Mouse (Mus musculus) lung, embryonic 16.5 days (tissue): Measurements from ENCODE around the gene Slc43a2. TPM values are rescaled to one million over a fixed set of nuclear protein-coding genes. Genes with fewer than 3 reads are reported as not detected.

ENCODE experiments used
- ATAC-seq: fragments of 200-750 bp; cut with Nextera tagmentation; 2 replicates; pipeline ENCODE4 v1.8.0; 2017; ENCODE audit warnings: low read depth, mild to moderate bottlenecking, moderate library complexity
- H3K27ac ChIP-seq: fragments of 300-500 bp; sonication (generic); 2 replicates; pipeline ENCODE4 v1.5.1; 2014; ENCODE audit warnings: mild to moderate bottlenecking, control low read depth, low read length
- H3K27me3 ChIP-seq: fragments of 300-500 bp; sonication (generic); 2 replicates; pipeline ENCODE4 v1.6.1; 2014; ENCODE audit warnings: low read depth, low read length, mixed read lengths; ENCODE audit not compliant: control insufficient read depth, insufficient read depth
- H3K36me3 ChIP-seq: fragments of 300-500 bp; sonication (generic); 2 replicates; pipeline ENCODE4 v1.6.1; 2014; ENCODE audit warnings: low read length; ENCODE audit not compliant: control insufficient read depth, insufficient read depth
- H3K4me1 ChIP-seq: fragments of 300-500 bp; sonication (generic); replicated peaks from 2 replicates; pipeline ENCODE4 v1.6.1; 2014; ENCODE audit warnings: low read length, mixed read lengths; ENCODE audit not compliant: control insufficient read depth, insufficient read depth
- H3K4me2 ChIP-seq: fragments of 300-500 bp; sonication (generic); 2 replicates; pipeline ENCODE4 v1.6.1; 2014; ENCODE audit warnings: low read depth, low read length, control low read depth
- H3K4me3 ChIP-seq: fragments of 300-500 bp; sonication (generic); 2 replicates; pipeline ENCODE4 v1.5.1; 2014; ENCODE audit warnings: mild to moderate bottlenecking, low read length, control low read depth
- H3K9ac ChIP-seq: fragments of 300-500 bp; sonication (generic); 2 replicates; pipeline ENCODE4 v1.6.1; 2014; ENCODE audit warnings: low read length, control low read depth
- H3K9me3 ChIP-seq: fragments of 300-500 bp; sonication (generic); 2 replicates; pipeline ENCODE4 v1.6.1; 2016; ENCODE audit warnings: low read length; ENCODE audit not compliant: control insufficient read depth
- WGBS: fragments of 180-500 bp; shearing (Covaris S2); extraction: QIAGEN DNeasy Blood & Tissue Kit; methylation state at CpG from one replicate; pipeline ENCODE4 v1.1.7; 2014; 5-methylcytosine and 5-hydroxymethylcytosine counted together
- polyA plus RNA-seq: library from polyadenylated mRNA; unstranded; fragments of >200 nt; fragmentation: Nextera tagmentation; extraction: Ambion mirVana; gene quantifications from 2 replicates; pipeline ENCODE4 v1.2.1, GENCODE M21; 2015

Gene Slc43a2
- polyA plus RNA-seq, 1 experiment from 2014 or later: 7.4 TPM

- peak; percentile 27 for ATAC-seq
- WGBS: 61% methylated on average over 19 of the region's 19 CpGs
- Histone ChIP-seq H3K36me3 (no peaks in the 10 kb centered on the region), H3K4me3 (no peak overlapping the region), H3K27ac (peak overlapping the region; percentile 38; the same call in 1 of the 2 replicates), H3K9ac (no peak overlapping the region; the same call in 1 of the 2 replicates), H3K4me2 (no peak overlapping the region), H3K4me1 (peaks cover 22% of the 10 kb centered on the region), H3K9me3 (no peaks in the 10 kb centered on the region), H3K27me3 (no peaks in the 10 kb centered on the region)
Measured at GRCm38 (mm10) chr11:75540710-75541581, 9.5 kb downstream of the Slc43a2 start.

- 74% methylated on average over 9 of the region's 9 CpGs for WGBS
- no peak overlapping the region for H3K4me2 ChIP-seq
Measured at GRCm38 (mm10) chr11:75544713-75545112, 13.2 kb downstream of the Slc43a2 start.

GRCm38 (mm10) chr11:75546057-75546456 lies 14.6 kb downstream of the Slc43a2 start:
- Histone ChIP-seq H3K9ac (no peak overlapping the region), H3K27ac (no peak overlapping the region), H3K4me1 (peaks cover 15% of the 10 kb centered on the region), H3K36me3 (no peaks in the 10 kb centered on the region), H3K4me2 (no peak overlapping the region), H3K27me3 (no peaks in the 10 kb centered on the region), H3K4me3 (no peak overlapping the region), H3K9me3 (no peaks in the 10 kb centered on the region)
- WGBS: 59% methylated on average over 4 of the region's 4 CpGs
- ATAC-seq: no peak

More at GRCm38 (mm10) chr11:75544713-75545112, 13.2 kb downstream of the Slc43a2 start:
- Histone ChIP-seq H3K4me1 (peaks cover 8% of the 10 kb centered on the region), H3K9ac (no peak overlapping the region), H3K36me3 (no peaks in the 10 kb centered on the region), H3K4me3 (no peak overlapping the region), H3K27me3 (no peaks in the 10 kb centered on the region), H3K27ac (no peak overlapping the region), H3K9me3 (no peaks in the 10 kb centered on the region)
- ATAC-seq: no peak

- 22% methylated on average over 5 of the region's 5 CpGs for WGBS
Measured at GRCm38 (mm10) chr11:75549658-75550111, 18.2 kb downstream of the Slc43a2 start.

GRCm38 (mm10) chr11:75550200-75550946 lies 18.9 kb downstream of the Slc43a2 start:
- Histone ChIP-seq H3K27ac (peak overlapping the region; percentile 34), H3K36me3 (no peaks in the 10 kb centered on the region), H3K9me3 (no peaks in the 10 kb centered on the region), H3K4me2 (no peak overlapping the region), H3K9ac (peak overlapping the region; percentile 16), H3K4me3 (no peak overlapping the region), H3K4me1 (peaks cover 29% of the 10 kb centered on the region), H3K27me3 (no peaks in the 10 kb centered on the region)
- 29% methylated on average over 12 of the region's 12 CpGs for WGBS
- ATAC-seq: peak; percentile 53

More at GRCm38 (mm10) chr11:75549658-75550111, 18.2 kb downstream of the Slc43a2 start:
- H3K9ac ChIP-seq: peak overlapping the region; percentile 16
- H3K4me1 ChIP-seq: peaks cover 29% of the 10 kb centered on the region
- peak; percentile 59; the same call in 1 of the 2 replicates for ATAC-seq
- H3K4me2 ChIP-seq: no peak overlapping the region
- H3K27me3 ChIP-seq: no peaks in the 10 kb centered on the region
- H3K4me3 ChIP-seq: no peak overlapping the region
- no peaks in the 10 kb centered on the region for H3K9me3 ChIP-seq
- H3K36me3 ChIP-seq: no peaks in the 10 kb centered on the region
- peak overlapping the region; percentile 34 for H3K27ac ChIP-seq

GRCm38 (mm10) chr11:75551321-75551720 lies 19.8 kb downstream of the Slc43a2 start:
- Histone ChIP-seq H3K27me3 (no peaks in the 10 kb centered on the region), H3K9ac (no peak overlapping the region), H3K4me1 (peaks cover 29% of the 10 kb centered on the region), H3K27ac (no peak overlapping the region), H3K4me3 (no peak overlapping the region), H3K9me3 (no peaks in the 10 kb centered on the region), H3K4me2 (no peak overlapping the region), H3K36me3 (no peaks in the 10 kb centered on the region)
- ATAC-seq: no peak
- 78% methylated on average over 5 of the region's 5 CpGs for WGBS

GRCm38 (mm10) chr11:75551961-75552441 lies 20.5 kb downstream of the Slc43a2 start:
- Histone ChIP-seq H3K9ac (peak overlapping the region; percentile 10; the same call in 1 of the 2 replicates), H3K27ac (no peak overlapping the region), H3K36me3 (no peaks in the 10 kb centered on the region), H3K4me3 (no peak overlapping the region), H3K27me3 (no peaks in the 10 kb centered on the region), H3K4me1 (peaks cover 29% of the 10 kb centered on the region), H3K4me2 (no peak overlapping the region), H3K9me3 (no peaks in the 10 kb centered on the region)
- ATAC-seq: peak; percentile 69
- 59% methylated on average over 8 of the region's 9 CpGs for WGBS

- ATAC-seq: no peak
- no peak overlapping the region for H3K27ac ChIP-seq
- no peak overlapping the region for H3K9ac ChIP-seq
- 57% methylated on average over 7 of the region's 7 CpGs for WGBS
- H3K9me3 ChIP-seq: no peaks in the 10 kb centered on the region
- H3K27me3 ChIP-seq: no peaks in the 10 kb centered on the region
- H3K36me3 ChIP-seq: no peaks in the 10 kb centered on the region
- peaks cover 29% of the 10 kb centered on the region for H3K4me1 ChIP-seq
- no peak overlapping the region for H3K4me3 ChIP-seq
- no peak overlapping the region for H3K4me2 ChIP-seq
Measured at GRCm38 (mm10) chr11:75552906-75553482, 21.5 kb downstream of the Slc43a2 start.
